Mouse (Mus musculus) forebrain, embryonic 16.5 days (tissue): ENCODE measurements around the gene 4930583I09Rik. TPM values are rescaled to one million over a fixed set of nuclear protein-coding genes. Genes with fewer than 3 reads are reported as not detected.

Experiments
- ATAC-seq: fragments of 200-750 bp; cut with Nextera tagmentation; 2 replicates; pipeline ENCODE4 v1.8.0; 2017; ENCODE audit warnings: mild to moderate bottlenecking, moderate library complexity
- H3K27ac ChIP-seq: fragments of 300-500 bp; sonication (generic); 2 replicates; pipeline ENCODE4 v1.5.1; 2014; ENCODE audit warnings: low read length, control low read depth
- H3K27me3 ChIP-seq: fragments of 300-500 bp; sonication (generic); replicated peaks from 2 replicates; pipeline ENCODE4 v1.6.1; 2014; ENCODE audit warnings: low read length; ENCODE audit not compliant: control insufficient read depth, insufficient read depth
- H3K36me3 ChIP-seq: fragments of 300-500 bp; sonication (generic); 2 replicates; pipeline ENCODE4 v1.6.1; 2014; ENCODE audit not compliant: control insufficient read depth, insufficient read depth
- H3K4me1 ChIP-seq: fragments of 300-500 bp; sonication (generic); replicated peaks from 2 replicates; pipeline ENCODE4 v1.6.1; 2014; ENCODE audit warnings: low read length; ENCODE audit not compliant: control insufficient read depth, insufficient read depth
- H3K4me2 ChIP-seq: fragments of 300-500 bp; sonication (generic); 2 replicates; pipeline ENCODE4 v1.6.1; 2014; ENCODE audit warnings: mild to moderate bottlenecking, low read length, control low read depth
- H3K4me3 ChIP-seq: fragments of 300-500 bp; sonication (generic); replicated peaks from 2 replicates; pipeline ENCODE4 v1.5.1; 2014; ENCODE audit warnings: mild to moderate bottlenecking, low read length, control low read depth
- H3K9ac ChIP-seq: fragments of 300-500 bp; sonication (generic); replicated peaks from 2 replicates; pipeline ENCODE4 v1.6.1; 2014; ENCODE audit warnings: low read depth, low read length, control low read depth
- H3K9me3 ChIP-seq: fragments of 300-500 bp; sonication (generic); 2 replicates; pipeline ENCODE4 v1.6.1; 2016; ENCODE audit warnings: low read length; ENCODE audit not compliant: control insufficient read depth
- WGBS: fragments of 180-500 bp; shearing (Covaris S2); extraction: QIAGEN DNeasy Blood & Tissue Kit; methylation state at CpG from one replicate; pipeline ENCODE4 v1.1.7; 2014; 5-methylcytosine and 5-hydroxymethylcytosine counted together
- polyA plus RNA-seq: library from polyadenylated mRNA; unstranded; fragments of >200 nt; fragmentation: Nextera tagmentation; extraction: Ambion mirVana; gene quantifications from 2 replicates; pipeline ENCODE4 v1.2.1, GENCODE M21; 2015

4930583I09Rik gene
- polyA plus RNA-seq, 1 experiment from 2014 or later, result not detected

- H3K9me3 ChIP-seq, result no peaks in the 10 kb centered on the region
- peaks cover 6% of the 10 kb centered on the region; the same call in 1 of the 2 replicates for H3K4me1 ChIP-seq
- H3K9ac ChIP-seq, result no peak overlapping the region
- WGBS, result 80% methylated on average over 8 of the region's 8 CpGs
- H3K36me3 ChIP-seq, result no peaks in the 10 kb centered on the region
- H3K27ac ChIP-seq, result no peak overlapping the region
- no peak for ATAC-seq
- no peaks in the 10 kb centered on the region for H3K27me3 ChIP-seq
- no peak overlapping the region for H3K4me2 ChIP-seq
- H3K4me3 ChIP-seq, result no peak overlapping the region
Observed at GRCm38 (mm10) chr17:64806035-64806589, 29.8 kb downstream of the 4930583I09Rik start.

- H3K9ac ChIP-seq, result no peak overlapping the region
- no peak overlapping the region for H3K4me3 ChIP-seq
- no peaks in the 10 kb centered on the region for H3K27me3 ChIP-seq
- peak; percentile 49; the same call in 1 of the 2 replicates for ATAC-seq
- peaks cover 6% of the 10 kb centered on the region; the same call in 1 of the 2 replicates for H3K4me1 ChIP-seq
- no peak overlapping the region for H3K27ac ChIP-seq
- H3K9me3 ChIP-seq, result no peaks in the 10 kb centered on the region
- WGBS, result 34% methylated on average over 13 of the region's 13 CpGs
- H3K4me2 ChIP-seq, result no peak overlapping the region
- H3K36me3 ChIP-seq, result no peaks in the 10 kb centered on the region
Observed at GRCm38 (mm10) chr17:64804375-64805124, 31.3 kb downstream of the 4930583I09Rik start.

GRCm38 (mm10) chr17:64802956-64803275 is 33.0 kb downstream of the 4930583I09Rik start:
- 43% methylated on average over 7 of the region's 7 CpGs for WGBS
- peak; percentile 41; the same call in 1 of the 2 replicates for ATAC-seq
- no peak overlapping the region for H3K27ac ChIP-seq
- no peak overlapping the region for H3K4me2 ChIP-seq
- H3K9ac ChIP-seq, result no peak overlapping the region
- H3K36me3 ChIP-seq, result no peaks in the 10 kb centered on the region
- no peak overlapping the region for H3K4me3 ChIP-seq
- no peaks in the 10 kb centered on the region for H3K27me3 ChIP-seq
- no peaks in the 10 kb centered on the region for H3K9me3 ChIP-seq
- H3K4me1 ChIP-seq, result peaks cover 6% of the 10 kb centered on the region; the same call in 1 of the 2 replicates

GRCm38 (mm10) chr17:64802168-64802955 is 33.5 kb downstream of the 4930583I09Rik start:
- peak; percentile 76 for ATAC-seq
- WGBS, result 28% methylated on average over 11 of the region's 11 CpGs

GRCm38 (mm10) chr17:64792623-64793022 is 43.2 kb downstream of the 4930583I09Rik start:
- Histone ChIP-seq H3K9ac (no peak overlapping the region), H3K4me1 (no peaks in the 10 kb centered on the region), H3K4me3 (no peak overlapping the region), H3K9me3 (no peaks in the 10 kb centered on the region), H3K36me3 (no peaks in the 10 kb centered on the region), H3K27ac (no peak overlapping the region), H3K27me3 (no peaks in the 10 kb centered on the region), H3K4me2 (no peak overlapping the region)
- 86% methylated on average over 5 of the region's 5 CpGs for WGBS
- no peak for ATAC-seq

More at GRCm38 (mm10) chr17:64802168-64802955, 33.5 kb downstream of the 4930583I09Rik start:
- H3K9ac ChIP-seq, result no peak overlapping the region
- no peaks in the 10 kb centered on the region for H3K36me3 ChIP-seq
- no peak overlapping the region for H3K27ac ChIP-seq
- no peaks in the 10 kb centered on the region for H3K9me3 ChIP-seq
- H3K4me1 ChIP-seq, result peaks cover 6% of the 10 kb centered on the region; the same call in 1 of the 2 replicates
- H3K4me3 ChIP-seq, result no peak overlapping the region
- H3K4me2 ChIP-seq, result no peak overlapping the region
- no peaks in the 10 kb centered on the region for H3K27me3 ChIP-seq

GRCm38 (mm10) chr17:64792076-64792475 is 43.8 kb downstream of the 4930583I09Rik start:
- 96% methylated on average over 3 of the region's 3 CpGs for WGBS
- no peak overlapping the region for H3K27ac ChIP-seq
- H3K9ac ChIP-seq, result no peak overlapping the region
- H3K27me3 ChIP-seq, result no peaks in the 10 kb centered on the region
- H3K4me2 ChIP-seq, result no peak overlapping the region
- no peaks in the 10 kb centered on the region for H3K9me3 ChIP-seq
- no peak for ATAC-seq
- no peak overlapping the region for H3K4me3 ChIP-seq
- H3K4me1 ChIP-seq, result no peaks in the 10 kb centered on the region
- no peaks in the 10 kb centered on the region for H3K36me3 ChIP-seq

- no peak for ATAC-seq
Observed at GRCm38 (mm10) chr17:64789175-64789574, 46.7 kb downstream of the 4930583I09Rik start.

GRCm38 (mm10) chr17:64788301-64788700 is 47.6 kb downstream of the 4930583I09Rik start:
- H3K9ac ChIP-seq, result no peak overlapping the region
- H3K36me3 ChIP-seq, result no peaks in the 10 kb centered on the region
- no peaks in the 10 kb centered on the region for H3K9me3 ChIP-seq
- H3K4me1 ChIP-seq, result peaks cover 5% of the 10 kb centered on the region; the same call in 1 of the 2 replicates
- no peaks in the 10 kb centered on the region for H3K27me3 ChIP-seq
- WGBS, result 74% methylated on average over 13 of the region's 13 CpGs
- no peak overlapping the region for H3K4me3 ChIP-seq
- ATAC-seq, result no peak
- no peak overlapping the region for H3K27ac ChIP-seq
- H3K4me2 ChIP-seq, result no peak overlapping the region

More at GRCm38 (mm10) chr17:64789175-64789574, 46.7 kb downstream of the 4930583I09Rik start:
- H3K27ac ChIP-seq, result no peak overlapping the region
- no peak overlapping the region for H3K4me2 ChIP-seq
- no peak overlapping the region for H3K9ac ChIP-seq
- H3K36me3 ChIP-seq, result no peaks in the 10 kb centered on the region
- 77% methylated on average over 3 of the region's 3 CpGs for WGBS
- H3K4me3 ChIP-seq, result no peak overlapping the region
- H3K4me1 ChIP-seq, result peaks cover 5% of the 10 kb centered on the region; the same call in 1 of the 2 replicates
- H3K27me3 ChIP-seq, result no peaks in the 10 kb centered on the region
- no peaks in the 10 kb centered on the region for H3K9me3 ChIP-seq

GRCm38 (mm10) chr17:64785961-64786360 is 49.9 kb downstream of the 4930583I09Rik start:
- ATAC-seq, result no peak
- no peak overlapping the region for H3K4me3 ChIP-seq
- H3K9me3 ChIP-seq, result no peaks in the 10 kb centered on the region
- H3K9ac ChIP-seq, result no peak overlapping the region
- H3K4me1 ChIP-seq, result peaks cover 5% of the 10 kb centered on the region; the same call in 1 of the 2 replicates
- H3K4me2 ChIP-seq, result no peak overlapping the region
- H3K36me3 ChIP-seq, result no peaks in the 10 kb centered on the region
- no peak overlapping the region for H3K27ac ChIP-seq
- 35% methylated on average over 1 of the region's 1 CpGs for WGBS
- no peaks in the 10 kb centered on the region for H3K27me3 ChIP-seq
